Mouse (Mus musculus) kidney, adult 2 months (tissue): ENCODE data around the gene Col9a2. TPM values are rescaled to one million over a fixed set of nuclear protein-coding genes. Genes with fewer than 3 reads are reported as not detected.
A peak's percentile ranks its signal among the peaks of the same experiment; 100 is the strongest.

Experiments
- DNase-seq: peaks from one replicate; pipeline ENCODE4 v3.0.0; 2021
- H3K27ac ChIP-seq: fragments of 200-500 bp; 2 replicates; pipeline ENCODE4 v1.5.1; 2012; ENCODE audit warnings: low read depth, low read length, control low read depth, inconsistent platforms; ENCODE audit not compliant: insufficient read depth
- H3K27me3 ChIP-seq: fragments of 200-500 bp; replicated peaks from 2 replicates; pipeline ENCODE4 v1.6.1; 2012; ENCODE audit warnings: mild to moderate bottlenecking, moderate library complexity, low read length, inconsistent platforms; ENCODE audit not compliant: control insufficient read depth, insufficient read depth
- H3K36me3 ChIP-seq: fragments of 200-500 bp; 2 replicates; pipeline ENCODE4 v1.6.1; 2012; ENCODE audit warnings: mild to moderate bottlenecking, moderate library complexity, low read length, inconsistent platforms; ENCODE audit not compliant: control insufficient read depth, insufficient read depth
- H3K4me1 ChIP-seq: fragments of 200-500 bp; 2 replicates; pipeline ENCODE4 v1.6.1; 2011; ENCODE audit warnings: low read length; ENCODE audit not compliant: control insufficient read depth, insufficient read depth
- H3K4me3 ChIP-seq: fragments of 200-500 bp; 2 replicates; pipeline ENCODE4 v1.5.1; 2011; ENCODE audit warnings: mild to moderate bottlenecking, low read depth, low read length, control low read depth; ENCODE audit not compliant: insufficient read depth
- CTCF ChIP-seq: fragments of 200-500 bp; conservative IDR thresholded peaks from 2 replicates; pipeline ENCODE4 v1.5.1; 2011; ENCODE audit warnings: low read depth, mild to moderate bottlenecking, control low read depth, low read length, moderate library complexity, mixed read lengths; ENCODE audit not compliant: insufficient read depth, insufficient read length
- POLR2A ChIP-seq: fragments of 200-500 bp; IDR thresholded peaks from one replicate; pipeline ENCODE4 v1.6.1; 2011; ENCODE audit warnings: low read depth, low read length, control low read depth
- WGBS: fragments of 180-500 bp; shearing (Covaris S2); methylation state at CpG from one replicate; pipeline ENCODE4 v1.1.7; 2018; 5-methylcytosine and 5-hydroxymethylcytosine counted together
- polyA plus RNA-seq: library from polyadenylated mRNA; depleted of rRNA; stranded (reverse); fragments of >200 nt; gene quantifications from 2 replicates; pipeline ENCODE4 v1.2.3, GENCODE M21; 2012; rRNA removed

The Col9a2 gene
- not detected in 2 replicates for polyA plus RNA-seq

- Histone ChIP-seq H3K4me1 (no peaks in the 10 kb centered on the region), H3K27ac (no peak within 1 kb of the TSS), H3K36me3 (no peaks in the 10 kb centered on the region), H3K27me3 (peaks cover 1% of the 10 kb centered on the region; the same call in 1 of the 2 replicates), H3K4me3 (no peak within 1 kb of the TSS)
- TF ChIP-seq CTCF = no peak
- TF ChIP-seq POLR2A = no peak
- WGBS = 4% methylated on average over 46 of the region's 46 CpGs
- DNase-seq = no peak
Measured at GRCm38 (mm10) chr4:121039331-121040115, at the start of gene Col9a2. Gene Col9a2, plus strand, starts transcription at chr4:121039385.

- H3K36me3 ChIP-seq = no peaks in the 10 kb centered on the region
- TF ChIP-seq CTCF = no peak
- TF ChIP-seq POLR2A = no peak
- H3K4me3 ChIP-seq = no peak overlapping the region
- no peak for DNase-seq
- peaks cover 10% of the 10 kb centered on the region; the same call in 1 of the 2 replicates for H3K4me1 ChIP-seq
- no peaks in the 10 kb centered on the region for H3K27me3 ChIP-seq
- WGBS = 83% methylated on average over 2 of the region's 2 CpGs
- no peak overlapping the region for H3K27ac ChIP-seq
Measured at GRCm38 (mm10) chr4:120992284-120992683, 46.9 kb upstream of the Col9a2 start.

DNA sequence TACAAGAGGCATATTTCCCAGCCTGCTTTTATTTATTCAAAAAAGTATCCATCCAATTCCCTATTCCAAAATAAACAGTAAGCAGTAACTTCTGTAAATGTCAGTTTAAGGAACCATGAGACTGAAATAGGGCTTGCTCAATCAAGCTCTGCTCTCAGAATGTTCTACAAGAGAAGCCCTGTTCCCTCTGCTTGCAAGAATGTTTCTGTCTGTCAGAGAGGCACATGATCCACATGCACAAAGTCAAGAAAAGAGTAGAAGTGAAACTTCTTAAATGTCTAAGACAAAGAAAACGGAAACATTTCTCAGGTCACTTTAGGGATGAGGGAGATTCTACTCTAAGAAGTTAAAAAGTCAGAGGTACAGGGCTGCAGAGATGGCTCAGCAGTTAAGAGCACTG, 46.2 kb upstream of the Col9a2 start:
- Histone ChIP-seq H3K27me3 (no peaks in the 10 kb centered on the region), H3K27ac (no peak overlapping the region), H3K36me3 (no peaks in the 10 kb centered on the region), H3K4me1 (peaks cover 10% of the 10 kb centered on the region; the same call in 1 of the 2 replicates), H3K4me3 (no peak overlapping the region)
- DNase-seq = peak; percentile 28
- WGBS = 62% methylated on average over 1 of the region's 1 CpGs
- TF ChIP-seq CTCF (no peak), POLR2A (no peak)

DNA sequence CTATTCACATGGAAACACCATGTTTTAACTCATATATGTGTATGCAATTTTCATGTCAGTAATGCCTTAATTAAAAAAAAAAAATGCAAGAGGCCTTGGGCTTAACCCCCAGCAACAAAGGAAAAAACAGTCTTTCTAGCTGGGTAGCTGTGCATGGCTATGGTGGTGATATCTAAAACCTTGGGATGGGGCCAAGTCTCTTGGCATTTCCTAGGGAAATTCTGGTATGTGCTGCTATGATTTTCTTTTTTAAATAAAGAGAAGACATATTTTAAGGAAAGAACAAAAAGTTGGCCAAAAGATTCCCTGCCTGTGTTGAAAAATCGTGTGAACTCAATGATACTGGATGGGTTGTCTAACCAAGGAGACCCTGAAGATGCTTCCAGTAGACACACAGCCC, 43.3 kb upstream of the Col9a2 start:
- Histone ChIP-seq H3K27ac (peak overlapping the region; percentile 50; the same call in 1 of the 2 replicates), H3K36me3 (no peaks in the 10 kb centered on the region), H3K4me1 (peaks cover 10% of the 10 kb centered on the region; the same call in 1 of the 2 replicates), H3K27me3 (no peaks in the 10 kb centered on the region), H3K4me3 (no peak overlapping the region)
- DNase-seq = peak; percentile 50
- 65% methylated on average over 1 of the region's 1 CpGs for WGBS
- TF ChIP-seq POLR2A = no peak
- no peak for TF ChIP-seq CTCF

GRCm38 (mm10) chr4:121001042-121001441, 38.1 kb upstream of the Col9a2 start:
- no peak for TF ChIP-seq POLR2A
- 0 out of 2 replicates have a peak, but pooled peaks have one; percentile 7 for TF ChIP-seq CTCF

GRCm38 (mm10) chr4:121001659-121002058, 37.5 kb upstream of the Col9a2 start:
- no peak for DNase-seq
- no peak for TF ChIP-seq POLR2A
- WGBS = 60% methylated on average over 1 of the region's 1 CpGs
- Histone ChIP-seq H3K4me3 (no peak overlapping the region), H3K36me3 (no peaks in the 10 kb centered on the region), H3K27me3 (no peaks in the 10 kb centered on the region), H3K4me1 (peaks cover 16% of the 10 kb centered on the region), H3K27ac (no peak overlapping the region)

More at GRCm38 (mm10) chr4:121001042-121001441, 38.1 kb upstream of the Col9a2 start:
- Histone ChIP-seq H3K27ac (no peak overlapping the region), H3K4me3 (no peak overlapping the region), H3K4me1 (peaks cover 18% of the 10 kb centered on the region), H3K27me3 (no peaks in the 10 kb centered on the region), H3K36me3 (no peaks in the 10 kb centered on the region)
- 88% methylated on average over 2 of the region's 2 CpGs for WGBS
- no peak for DNase-seq

- H3K4me3 ChIP-seq = no peak overlapping the region
Measured at GRCm38 (mm10) chr4:121002400-121003171, 36.6 kb upstream of the Col9a2 start.

More at GRCm38 (mm10) chr4:121002400-121003171, 36.6 kb upstream of the Col9a2 start:
- WGBS = 51% methylated on average over 8 of the region's 8 CpGs
- DNase-seq = no peak
- Histone ChIP-seq H3K36me3 (no peaks in the 10 kb centered on the region), H3K27ac (no peak overlapping the region), H3K4me1 (peaks cover 12% of the 10 kb centered on the region), H3K27me3 (no peaks in the 10 kb centered on the region)
- no peak for TF ChIP-seq POLR2A
- no peak for TF ChIP-seq CTCF
